Mouse (Mus musculus) embryo, embryonic 11.5 days (tissue): ENCODE measurements at regions not wholly inside any gene's neighbourhood (a gene's known extent, or its start where the extent isn't known, plus 50 kb on each side); places are given as distances from the start of the nearest gene placed in this dataset.
A peak's percentile ranks its signal among the peaks of the same experiment; 100 is the strongest.

Experiments used
- DNase-seq: peaks from one replicate; pipeline ENCODE4 v3.0.0-alpha.2; 2012; ENCODE audit warnings: low read depth, low spot score

DNA sequence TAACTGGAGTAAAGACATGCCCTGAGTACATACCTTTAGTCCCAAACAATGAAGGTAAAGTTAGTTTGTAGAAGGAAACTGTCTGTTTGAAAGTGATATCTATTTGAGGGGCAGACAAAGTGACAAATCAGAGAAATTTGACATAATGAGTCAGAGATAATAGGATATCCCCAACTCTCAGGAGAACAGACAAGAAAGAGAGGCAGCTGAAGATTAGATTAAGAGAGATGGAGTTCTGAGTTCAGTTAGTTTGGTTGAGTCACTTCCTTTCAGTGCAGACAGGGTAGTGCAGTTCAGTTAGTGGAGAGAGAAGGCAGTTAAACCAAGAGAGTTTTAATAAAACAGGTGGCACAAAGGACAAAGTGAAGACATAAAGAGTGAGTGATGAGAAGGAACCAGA lies 477.4 kb upstream of the Diaph2 start:
- DNase-seq: no peak

DNA sequence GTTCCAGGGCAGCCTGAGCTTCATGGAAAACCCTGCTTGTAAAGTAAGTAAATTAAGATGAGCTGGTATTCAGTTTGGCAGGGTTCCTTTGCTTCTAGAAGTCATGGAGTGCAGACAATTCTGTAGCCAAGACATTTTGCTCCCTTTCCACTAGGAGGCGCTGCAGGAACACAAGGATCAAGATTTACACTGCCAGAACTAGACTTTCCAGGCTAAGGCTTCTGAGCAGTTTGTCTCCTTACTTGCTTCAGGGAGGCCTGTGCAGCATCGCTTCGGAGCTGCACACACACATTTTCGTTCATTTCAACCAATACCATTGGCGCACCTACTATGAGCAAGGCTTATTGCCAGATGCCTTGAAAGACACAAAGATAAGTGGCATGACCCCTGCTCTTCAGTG lies 445.6 kb upstream of the Diaph2 start:
- DNase-seq: peak; percentile 41

DNA sequence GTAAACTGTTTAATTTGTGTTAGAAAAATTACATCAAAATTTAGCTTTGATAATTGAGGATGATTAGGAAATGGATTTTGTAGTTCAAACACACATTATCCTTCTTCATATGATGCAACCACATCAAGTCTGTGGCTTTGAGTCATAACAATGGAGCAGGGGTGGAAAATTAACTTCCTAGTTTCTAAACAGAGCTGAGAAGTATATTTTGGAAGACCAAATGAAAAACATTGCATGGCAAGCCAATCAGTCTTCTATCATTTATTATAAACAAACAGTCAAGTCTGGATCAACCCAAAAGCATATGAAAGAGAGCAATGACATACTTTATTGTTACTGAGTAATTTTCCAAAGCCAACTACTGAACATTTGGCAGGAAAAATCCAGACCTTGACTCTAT lies 440.2 kb upstream of the Diaph2 start:
- no peak for DNase-seq

DNA sequence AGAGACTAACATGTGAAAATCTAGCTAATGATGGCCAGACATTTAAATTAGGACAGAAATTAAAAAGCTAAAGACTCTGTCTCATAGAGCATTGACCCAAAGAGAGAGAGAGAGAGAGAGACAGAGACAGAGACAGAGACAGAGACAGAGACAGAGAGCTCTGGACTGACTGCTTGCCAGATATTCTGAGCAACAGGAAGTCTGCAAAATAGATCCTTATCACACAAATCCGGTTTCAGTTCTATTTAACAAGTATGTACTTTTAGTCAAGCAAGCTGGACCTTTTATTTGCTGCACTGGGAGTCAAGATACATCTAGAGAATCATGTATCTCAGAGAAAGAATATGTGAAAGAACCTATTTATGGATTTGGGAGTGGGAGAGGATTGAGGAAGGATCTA lies 420.1 kb upstream of the Diaph2 start:
- no peak for DNase-seq

DNA sequence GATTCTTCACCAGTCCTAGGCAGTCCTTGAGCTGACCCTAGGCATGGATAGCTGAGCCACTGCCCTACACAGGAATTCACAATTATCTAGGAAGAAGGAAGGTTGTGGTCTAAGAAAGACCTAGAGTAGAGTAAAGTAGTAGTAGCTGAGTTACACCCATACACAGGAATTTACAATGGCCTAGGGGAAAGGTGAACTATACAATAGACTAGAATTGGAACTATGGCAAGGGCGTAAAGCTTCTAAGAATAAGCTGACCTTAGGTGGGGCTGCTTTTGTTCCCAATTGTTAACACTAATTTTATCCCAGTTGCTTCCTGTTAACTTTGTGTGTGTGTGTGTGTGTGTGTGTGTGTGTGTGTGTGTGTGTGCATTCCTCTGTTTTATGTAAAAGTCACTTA lies 416.7 kb upstream of the Diaph2 start:
- DNase-seq: no peak
